Mouse (Mus musculus): ENCODE results near the gene Gtf2f2. TPM values are rescaled to one million over a fixed set of nuclear protein-coding genes. Genes with fewer than 3 reads are reported as not detected.

Gene Gtf2f2
- polyA plus RNA-seq, 1 experiment from 2014 or later = 31.7 TPM

DNA sequence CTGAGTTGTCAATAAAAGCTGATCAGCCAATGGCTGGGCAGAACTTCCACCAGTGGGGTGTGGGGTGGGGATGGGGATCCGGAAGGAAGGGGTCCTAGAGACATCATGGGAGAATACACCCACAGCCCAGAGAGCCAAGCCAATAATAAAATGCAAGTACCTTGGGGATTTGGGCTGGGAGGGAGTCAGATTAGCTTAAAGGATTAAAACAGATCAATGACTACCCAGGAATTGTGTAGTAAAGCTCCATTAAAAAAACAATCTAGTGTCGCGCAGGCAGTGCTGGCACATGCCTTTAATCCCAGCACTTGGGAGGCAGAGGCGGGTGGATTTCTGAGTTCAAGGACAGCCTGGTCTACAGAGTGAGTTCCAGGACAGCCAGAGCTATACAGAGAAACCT is 5.7 kb downstream of the Gtf2f2 start:
- no peak overlapping the region for H3K4me2 ChIP-seq (ENCODE audit: low read depth, low read length)
- no peak overlapping the region for H3K4me3 ChIP-seq (ENCODE audit: low read length)
- no peaks in the 10 kb centered on the region for H3K36me3 ChIP-seq (ENCODE audit: control insufficient read depth, insufficient read depth, low read length)
- no peak overlapping the region for H3K27ac ChIP-seq (ENCODE audit: low read length)
- no peaks in the 10 kb centered on the region for H3K9me3 ChIP-seq (ENCODE audit: control insufficient read depth, low read length)
- no peak for ATAC-seq
- 93% methylated on average over 4 of the region's 4 CpGs for WGBS
- peaks cover 9% of the 10 kb centered on the region; the same call in 1 of the 2 replicates for H3K4me1 ChIP-seq (ENCODE audit: control insufficient read depth, insufficient read depth, low read length)
- H3K9ac ChIP-seq (ENCODE audit: low read depth, low read length) = no peak overlapping the region
- H3K27me3 ChIP-seq (replicated peaks; ENCODE audit: control insufficient read depth, insufficient read depth, low read length) = no peaks in the 10 kb centered on the region

DNA sequence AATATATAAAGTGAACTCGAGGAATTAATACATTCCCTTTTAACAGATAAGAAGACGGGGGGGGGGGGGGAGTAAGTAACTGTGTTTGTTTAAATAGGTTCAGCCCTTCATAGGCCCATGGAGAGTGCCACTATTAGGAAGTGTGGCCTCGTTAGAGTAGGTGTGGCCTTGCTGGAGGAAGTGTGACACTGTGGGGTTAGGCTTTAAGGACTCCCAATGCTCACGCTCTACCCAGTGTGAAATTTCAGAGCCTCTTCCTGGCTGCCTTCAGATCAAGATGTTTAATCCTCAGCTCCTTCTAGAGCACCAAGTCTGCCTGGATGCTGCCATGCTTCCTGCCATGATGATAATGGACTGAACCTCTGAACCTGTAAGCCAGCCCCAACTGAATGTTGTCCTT is 8.9 kb downstream of the Gtf2f2 start:
- ATAC-seq = no peak
- Histone ChIP-seq H3K27ac (ENCODE audit: low read length) (no peak overlapping the region), H3K4me2 (ENCODE audit: low read depth, low read length) (no peak overlapping the region), H3K4me3 (ENCODE audit: low read length) (no peak overlapping the region), H3K9me3 (ENCODE audit: control insufficient read depth, low read length) (no peaks in the 10 kb centered on the region), H3K9ac (ENCODE audit: low read depth, low read length) (no peak overlapping the region), H3K36me3 (ENCODE audit: control insufficient read depth, insufficient read depth, low read length) (no peaks in the 10 kb centered on the region), H3K4me1 (ENCODE audit: control insufficient read depth, insufficient read depth, low read length) (no peaks in the 10 kb centered on the region), H3K27me3 (replicated peaks; ENCODE audit: control insufficient read depth, insufficient read depth, low read length) (no peaks in the 10 kb centered on the region)
- WGBS = 65% methylated on average over 4 of the region's 4 CpGs

DNA sequence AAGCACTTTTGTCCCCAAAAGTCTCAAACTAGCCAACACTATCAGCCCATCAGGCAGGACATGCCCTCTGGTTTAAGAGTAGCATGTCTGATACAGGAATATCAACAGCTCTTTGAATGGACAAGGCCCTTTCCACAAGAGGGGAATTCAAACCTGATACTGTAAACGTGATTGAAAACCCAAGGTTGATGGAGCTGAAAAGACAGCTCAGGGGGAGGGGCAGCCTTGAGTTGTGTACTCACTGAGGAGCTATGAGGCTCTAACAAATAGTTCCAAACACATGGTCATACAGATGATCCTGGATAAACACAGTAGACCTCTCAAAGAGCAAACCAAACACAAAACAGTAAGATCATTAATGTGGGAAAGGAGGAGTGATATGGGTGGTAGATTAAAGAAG is 12.6 kb downstream of the Gtf2f2 start:
- WGBS = 67% methylated on average over 1 of the region's 1 CpGs
- no peak overlapping the region for H3K4me3 ChIP-seq (ENCODE audit: low read length)
- no peak overlapping the region for H3K4me2 ChIP-seq (ENCODE audit: low read depth, low read length)
- H3K9me3 ChIP-seq (ENCODE audit: control insufficient read depth, low read length) = no peaks in the 10 kb centered on the region
- no peaks in the 10 kb centered on the region for H3K27me3 ChIP-seq (replicated peaks; ENCODE audit: control insufficient read depth, insufficient read depth, low read length)
- no peak for ATAC-seq
- H3K36me3 ChIP-seq (ENCODE audit: control insufficient read depth, insufficient read depth, low read length) = no peaks in the 10 kb centered on the region
- H3K9ac ChIP-seq (ENCODE audit: low read depth, low read length) = no peak overlapping the region
- no peaks in the 10 kb centered on the region for H3K4me1 ChIP-seq (ENCODE audit: control insufficient read depth, insufficient read depth, low read length)
- H3K27ac ChIP-seq (ENCODE audit: low read length) = no peak overlapping the region

DNA sequence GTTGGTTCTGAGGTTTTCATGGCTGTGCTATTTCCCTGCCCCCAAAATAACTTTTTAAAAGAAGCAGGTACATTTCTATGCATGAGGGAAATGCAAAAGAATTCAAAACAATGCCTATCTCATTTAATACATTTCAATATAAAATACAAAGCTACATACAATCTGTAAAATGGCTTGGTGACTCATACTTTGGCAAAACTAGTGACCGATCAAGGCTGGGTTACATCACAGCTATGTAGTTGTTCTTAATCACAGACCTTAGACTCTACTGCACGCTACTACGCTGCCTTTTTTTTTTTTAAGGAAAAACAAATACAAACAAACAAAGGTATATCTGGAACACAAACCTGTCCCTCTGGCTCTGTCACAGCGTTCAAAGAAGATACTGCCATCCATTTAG is 18.3 kb downstream of the Gtf2f2 start:
- no peaks in the 10 kb centered on the region for H3K27me3 ChIP-seq (replicated peaks; ENCODE audit: control insufficient read depth, insufficient read depth, low read length)
- no peaks in the 10 kb centered on the region for H3K36me3 ChIP-seq (ENCODE audit: control insufficient read depth, insufficient read depth, low read length)
- no peaks in the 10 kb centered on the region for H3K4me1 ChIP-seq (ENCODE audit: control insufficient read depth, insufficient read depth, low read length)
- no peak overlapping the region for H3K4me2 ChIP-seq (ENCODE audit: low read depth, low read length)
- no peak overlapping the region for H3K27ac ChIP-seq (ENCODE audit: low read length)
- no peak overlapping the region for H3K9ac ChIP-seq (ENCODE audit: low read depth, low read length)
- no peak overlapping the region for H3K4me3 ChIP-seq (ENCODE audit: low read length)
- WGBS = 91% methylated on average over 4 of the region's 4 CpGs
- no peak for ATAC-seq
- H3K9me3 ChIP-seq (ENCODE audit: control insufficient read depth, low read length) = no peaks in the 10 kb centered on the region

GRCm38 (mm10) chr14:75990936-75991335 is 19.7 kb downstream of the Gtf2f2 start:
- Histone ChIP-seq H3K4me1 (ENCODE audit: control insufficient read depth, insufficient read depth, low read length) (no peaks in the 10 kb centered on the region), H3K4me3 (ENCODE audit: low read length) (no peak overlapping the region), H3K9me3 (ENCODE audit: control insufficient read depth, low read length) (no peaks in the 10 kb centered on the region), H3K9ac (ENCODE audit: low read depth, low read length) (no peak overlapping the region), H3K27ac (ENCODE audit: low read length) (no peak overlapping the region), H3K4me2 (ENCODE audit: low read depth, low read length) (no peak overlapping the region), H3K36me3 (ENCODE audit: control insufficient read depth, insufficient read depth, low read length) (no peaks in the 10 kb centered on the region), H3K27me3 (replicated peaks; ENCODE audit: control insufficient read depth, insufficient read depth, low read length) (no peaks in the 10 kb centered on the region)
- ATAC-seq = no peak
- 93% methylated on average over 6 of the region's 6 CpGs for WGBS

DNA sequence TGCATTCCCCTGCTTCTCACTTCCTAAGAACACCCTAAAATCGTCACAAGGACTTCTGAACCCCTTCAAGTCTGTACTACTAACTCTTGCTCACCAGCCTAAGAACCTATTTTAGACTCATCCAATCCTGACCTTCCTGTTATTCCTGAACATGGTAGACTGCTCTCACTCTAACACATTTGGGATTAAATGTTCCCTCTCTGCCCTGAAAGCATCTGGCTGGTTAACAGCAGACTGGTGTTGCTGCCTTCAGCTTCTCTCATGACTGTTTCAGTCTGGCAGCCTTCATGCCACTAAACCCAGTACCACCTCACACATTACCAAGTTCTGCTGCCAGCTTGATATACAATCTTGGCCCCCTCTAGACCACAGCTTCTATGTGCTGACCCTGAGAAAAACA is 21.5 kb downstream of the Gtf2f2 start:
- no peaks in the 10 kb centered on the region for H3K4me1 ChIP-seq (ENCODE audit: control insufficient read depth, insufficient read depth, low read length)
- no peaks in the 10 kb centered on the region for H3K27me3 ChIP-seq (replicated peaks; ENCODE audit: control insufficient read depth, insufficient read depth, low read length)
- H3K9me3 ChIP-seq (ENCODE audit: control insufficient read depth, low read length) = no peaks in the 10 kb centered on the region
- no peak overlapping the region for H3K27ac ChIP-seq (ENCODE audit: low read length)
- 91% methylated on average over 1 of the region's 1 CpGs for WGBS
- no peaks in the 10 kb centered on the region for H3K36me3 ChIP-seq (ENCODE audit: control insufficient read depth, insufficient read depth, low read length)
- H3K4me3 ChIP-seq (ENCODE audit: low read length) = no peak overlapping the region
- H3K4me2 ChIP-seq (ENCODE audit: low read depth, low read length) = no peak overlapping the region
- ATAC-seq = no peak
- no peak overlapping the region for H3K9ac ChIP-seq (ENCODE audit: low read depth, low read length)

GRCm38 (mm10) chr14:75986878-75987483 is 23.7 kb downstream of the Gtf2f2 start:
- no peak for ATAC-seq
- Histone ChIP-seq H3K36me3 (ENCODE audit: control insufficient read depth, insufficient read depth, low read length) (no peaks in the 10 kb centered on the region), H3K4me1 (ENCODE audit: control insufficient read depth, insufficient read depth, low read length) (no peaks in the 10 kb centered on the region), H3K4me3 (ENCODE audit: low read length) (no peak overlapping the region), H3K4me2 (ENCODE audit: low read depth, low read length) (no peak overlapping the region), H3K27ac (ENCODE audit: low read length) (no peak overlapping the region), H3K9me3 (ENCODE audit: control insufficient read depth, low read length) (no peaks in the 10 kb centered on the region), H3K27me3 (replicated peaks; ENCODE audit: control insufficient read depth, insufficient read depth, low read length) (no peaks in the 10 kb centered on the region), H3K9ac (ENCODE audit: low read depth, low read length) (no peak overlapping the region)
- 79% methylated on average over 7 of the region's 7 CpGs for WGBS

DNA sequence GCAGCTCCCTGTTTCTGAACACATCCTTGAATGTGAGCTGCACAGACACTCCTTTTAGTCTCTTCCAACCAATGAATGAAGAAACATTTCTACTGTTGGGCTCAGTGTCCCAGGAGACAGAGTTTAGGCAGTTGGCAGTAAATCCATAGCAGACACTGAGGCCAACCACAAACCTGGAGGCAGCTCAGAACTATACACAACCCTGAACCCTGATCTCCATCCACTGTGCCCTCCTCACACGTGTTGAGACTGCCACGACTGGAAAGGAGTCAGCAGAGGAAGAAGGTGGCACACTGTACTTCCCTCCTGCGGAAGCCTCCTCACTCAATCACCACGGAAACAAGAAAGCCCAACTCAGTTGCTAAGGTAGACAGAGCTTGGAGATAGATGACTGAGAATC is 25.6 kb downstream of the Gtf2f2 start:
- Histone ChIP-seq H3K27me3 (replicated peaks; ENCODE audit: control insufficient read depth, insufficient read depth, low read length) (no peaks in the 10 kb centered on the region), H3K27ac (ENCODE audit: low read length) (no peak overlapping the region), H3K4me2 (ENCODE audit: low read depth, low read length) (no peak overlapping the region), H3K4me1 (ENCODE audit: control insufficient read depth, insufficient read depth, low read length) (no peaks in the 10 kb centered on the region), H3K36me3 (ENCODE audit: control insufficient read depth, insufficient read depth, low read length) (no peaks in the 10 kb centered on the region), H3K4me3 (ENCODE audit: low read length) (no peak overlapping the region), H3K9ac (ENCODE audit: low read depth, low read length) (no peak overlapping the region), H3K9me3 (ENCODE audit: control insufficient read depth, low read length) (no peaks in the 10 kb centered on the region)
- WGBS = 56% methylated on average over 4 of the region's 4 CpGs
- no peak for ATAC-seq

- Histone ChIP-seq H3K4me3 (ENCODE audit: low read length) (no peak overlapping the region), H3K36me3 (ENCODE audit: control insufficient read depth, insufficient read depth, low read length) (no peaks in the 10 kb centered on the region), H3K4me1 (ENCODE audit: control insufficient read depth, insufficient read depth, low read length) (no peaks in the 10 kb centered on the region), H3K27ac (ENCODE audit: low read length) (no peak overlapping the region), H3K9ac (ENCODE audit: low read depth, low read length) (no peak overlapping the region), H3K27me3 (replicated peaks; ENCODE audit: control insufficient read depth, insufficient read depth, low read length) (no peaks in the 10 kb centered on the region), H3K4me2 (ENCODE audit: low read depth, low read length) (no peak overlapping the region), H3K9me3 (ENCODE audit: control insufficient read depth, low read length) (no peaks in the 10 kb centered on the region)
- 82% methylated on average over 2 of the region's 2 CpGs for WGBS
- no peak for ATAC-seq
These were observed 26.8 kb downstream of the Gtf2f2 start for GRCm38 (mm10) chr14:75983891-75984290.

- ATAC-seq = no peak
- no peaks in the 10 kb centered on the region for H3K27me3 ChIP-seq (replicated peaks; ENCODE audit: control insufficient read depth, insufficient read depth, low read length)
- no peak overlapping the region for H3K4me3 ChIP-seq (ENCODE audit: low read length)
- no peaks in the 10 kb centered on the region for H3K36me3 ChIP-seq (ENCODE audit: control insufficient read depth, insufficient read depth, low read length)
- no peak overlapping the region for H3K27ac ChIP-seq (ENCODE audit: low read length)
- H3K9me3 ChIP-seq (ENCODE audit: control insufficient read depth, low read length) = no peaks in the 10 kb centered on the region
- H3K4me1 ChIP-seq (ENCODE audit: control insufficient read depth, insufficient read depth, low read length) = no peaks in the 10 kb centered on the region
- no peak overlapping the region for H3K9ac ChIP-seq (ENCODE audit: low read depth, low read length)
- 85% methylated on average over 3 of the region's 3 CpGs for WGBS
- H3K4me2 ChIP-seq (ENCODE audit: low read depth, low read length) = no peak overlapping the region
These were observed 29.4 kb downstream of the Gtf2f2 start for GRCm38 (mm10) chr14:75981231-75981630.

All from intestine, embryonic 16.5 days (tissue).